Mouse (Mus musculus): ENCODE results near the gene Yeats4.
A peak's percentile ranks its signal among the peaks of the same experiment; 100 is the strongest.
"Not testable (repeated sequence)": the region's sequence is repeated elsewhere in the genome, so short reads cannot be mapped to it uniquely, and the experiment has no call there.

The Yeats4 gene

GRCm38 (mm10) chr10:117224102-117224990 is at the start of gene Yeats4:
Yeats4 (minus strand) TSS chr10:117224507.
- peak; percentile 94 for DNase-seq

- DNase-seq, result no peak
Measured at GRCm38 (mm10) chr10:117272023-117272422, 47.7 kb upstream of the Yeats4 start.

- no peak for DNase-seq
Measured at GRCm38 (mm10) chr10:117259870-117260269, 35.6 kb upstream of the Yeats4 start.

- DNase-seq, result no peak
Measured at GRCm38 (mm10) chr10:117238603-117239002, 14.3 kb upstream of the Yeats4 start, which contains the start of gene 9530003J23Rik. 9530003J23Rik (minus strand) TSS chr10:117238703.

- peak; percentile 65 for DNase-seq
Measured at GRCm38 (mm10) chr10:117235866-117236265, 11.6 kb upstream of the Yeats4 start.

GRCm38 (mm10) chr10:117234825-117235224 is 10.5 kb upstream of the Yeats4 start:
- peak; percentile 44 for DNase-seq

- DNase-seq, result peak; percentile 36
Measured at GRCm38 (mm10) chr10:117229826-117230225, 5.5 kb upstream of the Yeats4 start.

- DNase-seq, result peak; percentile 58
Measured at GRCm38 (mm10) chr10:117226002-117226401, 1.7 kb upstream of the Yeats4 start.

- peak; percentile 52 for DNase-seq
Measured at GRCm38 (mm10) chr10:117225094-117225493, 787 bp upstream of the Yeats4 start.

GRCm38 (mm10) chr10:117223758-117224101 is 577 bp downstream of the Yeats4 start:
- no peak for DNase-seq

- DNase-seq, result no peak
Measured at GRCm38 (mm10) chr10:117222821-117223220, 1.5 kb downstream of the Yeats4 start.

- peak; percentile 65 for DNase-seq
Measured at GRCm38 (mm10) chr10:117218351-117218750, 6.0 kb downstream of the Yeats4 start.

GRCm38 (mm10) chr10:117217246-117217840 is 7.0 kb downstream of the Yeats4 start:
- no peak for DNase-seq

GRCm38 (mm10) chr10:117216793-117217192 is 7.5 kb downstream of the Yeats4 start:
- peak; percentile 60 for DNase-seq

- DNase-seq, result peak; percentile 68
Measured at GRCm38 (mm10) chr10:117216132-117216495, 8.2 kb downstream of the Yeats4 start.

- DNase-seq, result peak; percentile 51
Measured at GRCm38 (mm10) chr10:117215409-117216131, 8.7 kb downstream of the Yeats4 start.

- DNase-seq, result peak; percentile 42
Measured at GRCm38 (mm10) chr10:117211023-117211422, 13.3 kb downstream of the Yeats4 start.

- DNase-seq, result peak; percentile 75
Measured at GRCm38 (mm10) chr10:117209469-117209938, 14.8 kb downstream of the Yeats4 start.

- DNase-seq, result not testable (repeated sequence)
Measured at GRCm38 (mm10) chr10:117208787-117209186, 15.5 kb downstream of the Yeats4 start.

GRCm38 (mm10) chr10:117208221-117208620 is 16.1 kb downstream of the Yeats4 start:
- no peak for DNase-seq

- DNase-seq, result no peak
Measured at GRCm38 (mm10) chr10:117206070-117206469, 18.2 kb downstream of the Yeats4 start.

- no peak for DNase-seq
Measured at GRCm38 (mm10) chr10:117203558-117203981, 20.7 kb downstream of the Yeats4 start.

GRCm38 (mm10) chr10:117202981-117203557 is 21.2 kb downstream of the Yeats4 start:
- DNase-seq, result no peak

Data from lung, postnatal 36 days (tissue).